Mouse (Mus musculus) 3134 (cell line): ENCODE measurements around the gene Cnep1r1.

ENCODE experiments used
- DNase-seq: peaks from one replicate; pipeline ENCODE4 v3.0.0-alpha.2; 2011; ENCODE audit warnings: low spot score; ENCODE audit not compliant: insufficient read length; ENCODE audit errors: extremely low read depth

The Cnep1r1 gene

DNA sequence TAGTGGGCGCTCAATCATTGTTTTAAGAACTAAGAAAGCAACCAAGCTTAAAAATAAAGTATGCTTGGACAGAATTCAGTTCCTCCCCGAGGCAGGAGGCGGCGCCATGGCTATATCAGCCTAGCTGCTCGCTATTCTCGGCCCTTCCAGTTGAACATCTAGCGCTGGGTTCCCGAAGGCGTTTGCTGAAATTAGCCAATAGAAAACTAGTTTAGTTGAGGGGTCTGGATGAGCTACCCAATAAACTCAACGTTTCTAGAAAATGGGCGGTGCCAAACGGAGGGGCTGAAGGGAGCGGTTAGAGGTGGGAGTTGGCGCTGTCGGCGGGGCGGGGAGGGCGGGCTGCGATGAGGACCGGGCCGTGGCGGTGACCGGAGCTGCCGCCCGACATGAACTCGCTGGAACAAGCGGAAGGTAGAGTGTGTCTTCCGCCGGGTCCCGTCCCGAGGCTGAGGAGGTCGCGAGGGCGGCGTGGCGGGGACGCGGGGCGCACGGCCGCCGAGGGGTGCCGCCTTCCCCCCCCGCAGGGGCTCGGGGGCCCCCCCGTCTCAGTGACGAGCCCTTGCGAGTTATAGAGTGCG lies at the start of gene Cnep1r1:
TSS of gene Cnep1r1 (plus strand) at position 314 of the 581 bp plus-strand sequence.
- DNase-seq, result peak; percentile 87

GRCm38 (mm10) chr8:88082183-88082582 lies 36.4 kb upstream of the Cnep1r1 start:
- no peak for DNase-seq

DNA sequence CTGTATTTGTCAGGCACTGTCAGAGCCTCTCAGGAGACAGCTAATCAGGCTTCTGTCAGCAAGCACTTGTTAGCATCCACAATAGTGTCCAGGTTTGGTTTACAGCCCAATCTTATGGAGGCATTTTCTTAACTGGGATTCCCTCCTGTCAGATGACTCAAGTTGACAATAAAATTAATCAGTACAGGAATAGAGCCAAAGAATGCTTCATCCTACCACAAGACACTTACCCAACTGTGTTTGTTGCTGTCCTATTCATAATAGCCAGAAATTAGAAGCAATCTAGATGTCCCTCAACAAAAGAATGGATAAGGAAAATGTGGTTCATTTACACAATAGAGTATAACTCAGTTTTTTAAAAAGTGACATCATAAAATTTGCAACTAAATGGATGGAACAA lies 30.6 kb upstream of the Cnep1r1 start:
- DNase-seq, result no peak

GRCm38 (mm10) chr8:88091661-88092060 lies 26.9 kb upstream of the Cnep1r1 start:
- DNase-seq, result no peak

DNA sequence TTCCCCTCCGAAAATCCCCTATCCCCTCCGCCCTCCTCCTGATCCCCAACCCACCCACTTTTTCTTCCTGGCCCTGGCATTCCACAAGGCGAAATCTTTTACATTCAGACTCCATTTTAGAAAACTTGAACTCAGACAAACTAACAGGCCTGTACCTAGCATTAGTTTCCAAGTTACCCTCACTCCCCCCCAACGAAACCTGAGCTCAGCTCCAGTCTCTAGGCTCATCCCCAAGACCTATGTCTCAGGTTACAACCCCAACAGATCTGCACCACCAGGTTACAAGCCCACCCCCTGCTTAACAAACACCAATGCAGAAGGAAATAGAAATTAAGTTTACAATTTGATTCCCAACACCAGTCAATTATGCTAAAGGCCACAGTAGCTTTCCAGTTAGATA lies 25.2 kb upstream of the Cnep1r1 start:
- DNase-seq, result no peak

DNA sequence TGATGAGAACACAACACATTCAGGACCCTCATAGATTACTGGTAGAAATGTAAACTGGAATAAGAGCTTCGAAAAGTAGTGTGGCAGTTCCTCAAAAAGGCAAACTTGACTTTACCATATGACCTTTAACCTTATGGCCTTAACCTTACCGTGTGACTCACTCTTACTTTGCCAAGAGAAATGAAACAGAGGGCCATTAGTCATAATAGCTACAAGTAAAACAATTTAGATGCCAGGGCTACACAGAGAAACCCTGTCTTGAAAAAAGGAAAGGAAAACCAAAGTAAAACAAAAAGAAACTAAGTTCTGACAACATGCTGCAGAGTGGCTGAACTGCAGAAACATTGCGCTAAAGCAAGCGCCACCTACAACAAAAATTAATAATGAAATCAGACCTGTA lies 19.7 kb upstream of the Cnep1r1 start:
- peak; percentile 47 for DNase-seq

- DNase-seq, result peak; percentile 23
Measured at GRCm38 (mm10) chr8:88099526-88099925, 19.0 kb upstream of the Cnep1r1 start.

DNA sequence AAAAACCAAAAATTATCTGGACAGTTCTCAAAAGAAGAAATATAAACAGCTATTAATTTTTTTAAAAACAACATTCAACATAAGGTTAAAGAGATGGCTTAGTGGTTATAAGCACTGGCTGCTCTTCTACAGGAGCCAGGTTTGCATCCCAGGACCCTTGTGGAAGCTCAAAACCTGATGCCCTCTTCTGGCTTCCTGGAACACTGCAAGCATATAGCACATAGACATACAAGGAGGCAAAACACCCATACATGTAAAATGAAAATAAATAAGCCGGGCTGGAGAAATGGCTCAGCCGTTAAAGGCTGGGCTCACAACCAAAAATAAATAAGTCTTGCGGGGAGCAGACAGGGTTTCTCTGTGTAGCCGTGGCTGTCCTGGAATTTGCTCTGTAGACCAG lies 9.3 kb upstream of the Cnep1r1 start:
- no peak for DNase-seq

GRCm38 (mm10) chr8:88119076-88119475 lies 507 bp downstream of the Cnep1r1 start:
- DNase-seq, result no peak

- DNase-seq, result no peak
Measured at GRCm38 (mm10) chr8:88124850-88125249, 6.3 kb downstream of the Cnep1r1 start.

- DNase-seq, result no peak
Measured at GRCm38 (mm10) chr8:88129397-88129796, 10.8 kb downstream of the Cnep1r1 start.

- no peak for DNase-seq
Measured at GRCm38 (mm10) chr8:88130754-88131317, 12.3 kb downstream of the Cnep1r1 start.

GRCm38 (mm10) chr8:88137748-88138484 lies 19.3 kb downstream of the Cnep1r1 start, which contains the start of gene Heatr3:
TSS of gene Heatr3 (plus strand) at chr8:88137855.
- DNase-seq, result peak; percentile 96

GRCm38 (mm10) chr8:88139256-88139655 lies 20.7 kb downstream of the Cnep1r1 start:
- DNase-seq, result no peak

GRCm38 (mm10) chr8:88141629-88142028 lies 23.1 kb downstream of the Cnep1r1 start:
- DNase-seq, result no peak

- DNase-seq, result no peak
Measured at GRCm38 (mm10) chr8:88144041-88144440, 25.5 kb downstream of the Cnep1r1 start.

DNA sequence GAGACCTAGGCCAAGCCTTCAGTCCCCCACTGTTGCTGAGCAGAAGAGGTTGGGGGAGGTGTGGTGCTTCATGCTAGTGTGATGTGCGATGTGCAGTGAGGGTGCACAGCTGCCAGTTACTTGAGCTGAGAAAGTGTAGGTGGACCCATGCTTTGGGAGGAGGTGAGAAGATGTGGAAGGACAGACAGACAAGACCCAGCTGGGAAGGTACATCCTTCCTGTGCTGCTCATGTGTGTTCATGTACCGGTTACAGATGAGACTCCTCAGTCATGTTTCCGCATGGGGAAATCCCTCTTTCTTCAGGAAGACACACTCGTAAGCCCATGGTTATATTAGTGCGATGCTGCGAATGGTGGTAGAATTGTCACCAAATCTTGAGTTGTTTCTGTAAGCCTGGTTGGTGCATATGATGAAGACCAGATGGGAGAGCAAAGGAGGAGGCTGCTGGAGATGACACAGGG lies 32.4 kb downstream of the Cnep1r1 start:
- DNase-seq, result no peak

DNA sequence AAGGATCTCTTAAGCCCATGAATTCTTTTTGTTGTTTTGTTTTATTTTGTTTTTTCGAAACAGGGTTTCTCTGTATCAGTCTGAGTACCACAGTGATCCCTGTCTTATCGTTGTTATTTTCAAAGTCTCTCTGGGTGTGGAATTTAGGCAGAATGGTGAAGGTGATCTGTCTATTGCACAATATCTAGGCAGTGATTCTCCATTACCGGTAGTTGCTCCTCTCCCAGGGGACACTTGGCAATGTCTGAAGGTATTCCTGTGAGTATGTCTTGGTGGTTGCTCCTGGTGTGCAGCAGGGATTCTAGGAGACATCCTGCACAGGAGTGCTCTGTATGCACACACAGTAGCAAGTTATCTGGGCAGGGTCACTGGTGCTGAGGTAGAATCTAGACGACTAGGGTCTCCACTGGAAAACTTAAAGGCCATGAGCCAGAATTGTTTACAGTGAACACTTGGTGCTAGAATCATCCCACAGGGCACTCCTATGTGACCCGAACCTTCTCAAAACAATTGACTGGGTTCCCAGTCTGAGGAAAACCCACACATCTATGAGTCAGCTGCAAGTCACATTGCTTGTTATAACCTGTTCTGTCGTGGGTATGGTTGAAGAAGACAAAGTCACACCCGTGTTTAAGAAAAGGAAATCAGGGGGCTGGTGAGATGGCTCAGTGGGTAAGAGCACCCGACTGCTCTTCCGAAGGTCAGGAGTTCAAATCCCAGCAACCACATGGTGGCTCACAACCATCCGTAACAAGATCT lies 41.8 kb downstream of the Cnep1r1 start:
- DNase-seq, result peak; percentile 43

GRCm38 (mm10) chr8:88161439-88161838 lies 42.9 kb downstream of the Cnep1r1 start:
- peak; percentile 9 for DNase-seq

DNA sequence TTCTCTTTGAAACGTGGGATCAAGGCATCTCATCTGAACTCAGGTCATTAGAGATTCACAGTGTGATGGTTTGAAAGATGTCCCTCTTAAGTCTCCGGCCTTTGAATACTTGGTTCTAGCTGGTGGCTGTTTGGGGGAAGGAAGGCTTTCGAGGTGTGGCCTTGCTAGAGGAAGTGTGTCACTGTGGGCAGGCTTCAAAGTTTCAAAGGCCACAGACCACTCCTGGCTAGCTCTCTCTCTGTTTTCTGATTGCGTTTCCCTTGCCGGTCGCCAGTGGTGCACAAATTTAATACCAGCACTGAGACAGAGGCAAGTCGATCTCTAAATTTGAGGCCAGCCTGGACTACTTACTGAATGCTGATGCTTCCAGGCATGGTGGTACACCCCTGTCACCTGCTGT lies 56.7 kb downstream of the Cnep1r1 start:
- DNase-seq, result no peak

DNA sequence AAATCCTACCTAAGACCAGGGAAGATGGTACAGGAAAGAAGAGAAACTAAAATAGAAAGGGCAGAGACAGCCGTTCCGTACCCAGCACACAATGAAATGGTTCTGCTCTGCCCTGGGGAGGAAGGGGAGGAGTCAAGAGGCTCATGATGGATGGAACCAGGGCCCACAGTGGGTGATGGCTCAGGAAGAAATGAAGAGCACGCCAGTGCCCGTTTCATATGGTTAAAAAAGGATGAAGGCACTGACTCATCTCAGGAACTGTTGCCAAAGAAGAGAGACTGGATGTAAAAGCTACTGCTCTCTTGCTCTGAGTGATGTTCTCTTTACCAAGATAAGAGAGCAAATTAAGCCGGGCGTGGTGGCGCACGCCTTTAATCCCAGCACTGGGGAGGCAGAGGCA lies 58.7 kb downstream of the Cnep1r1 start:
- peak; percentile 48 for DNase-seq
